Mouse (Mus musculus): Measurements from ENCODE around the gene Cdc42ep3.

Gene Cdc42ep3

GRCm38 (mm10) chr17:79353446-79354173 lies 1.3 kb downstream of the Cdc42ep3 start:
- Histone ChIP-seq H3K36me3 (ENCODE audit: control insufficient read depth, insufficient read depth, low read length, poor library complexity, severe bottlenecking) (no peaks in the 10 kb centered on the region), H3K27me3 (ENCODE audit: control insufficient read depth, insufficient read depth, low read length, poor library complexity, severe bottlenecking) (0 out of 2 replicates have a peak, but pooled peaks cover 2% of the 10 kb centered on the region)
- peak; percentile 6 for DNase-seq (ENCODE audit: low read depth, low spot score)

GRCm38 (mm10) chr17:79350751-79351191 lies 4.1 kb downstream of the Cdc42ep3 start:
- Histone ChIP-seq H3K36me3 (ENCODE audit: control insufficient read depth, insufficient read depth, low read length, poor library complexity, severe bottlenecking) (no peaks in the 10 kb centered on the region), H3K27me3 (ENCODE audit: control insufficient read depth, insufficient read depth, low read length, poor library complexity, severe bottlenecking) (no peaks in the 10 kb centered on the region)
- no peak for DNase-seq (ENCODE audit: low read depth, low spot score)

GRCm38 (mm10) chr17:79349371-79349770 lies 5.5 kb downstream of the Cdc42ep3 start:
- no peaks in the 10 kb centered on the region for H3K36me3 ChIP-seq (ENCODE audit: control insufficient read depth, insufficient read depth, low read length, poor library complexity, severe bottlenecking)
- no peak for DNase-seq (ENCODE audit: low read depth, low spot score)
- H3K27me3 ChIP-seq (ENCODE audit: control insufficient read depth, insufficient read depth, low read length, poor library complexity, severe bottlenecking): no peaks in the 10 kb centered on the region

- Histone ChIP-seq H3K36me3 (ENCODE audit: control insufficient read depth, insufficient read depth, low read length, poor library complexity, severe bottlenecking) (no peaks in the 10 kb centered on the region), H3K27me3 (ENCODE audit: control insufficient read depth, insufficient read depth, low read length, poor library complexity, severe bottlenecking) (no peaks in the 10 kb centered on the region)
- DNase-seq (ENCODE audit: low read depth, low spot score): peak; percentile 29
Observed at GRCm38 (mm10) chr17:79347920-79348589, 6.8 kb downstream of the Cdc42ep3 start.

- no peaks in the 10 kb centered on the region for H3K36me3 ChIP-seq (ENCODE audit: control insufficient read depth, insufficient read depth, low read length, poor library complexity, severe bottlenecking)
- no peak for DNase-seq (ENCODE audit: low read depth, low spot score)
Observed at GRCm38 (mm10) chr17:79347291-79347690, 7.6 kb downstream of the Cdc42ep3 start.

GRCm38 (mm10) chr17:79345001-79345709 lies 9.7 kb downstream of the Cdc42ep3 start:
- H3K36me3 ChIP-seq (ENCODE audit: control insufficient read depth, insufficient read depth, low read length, poor library complexity, severe bottlenecking): 0 out of 2 replicates have a peak, but pooled peaks cover 2% of the 10 kb centered on the region
- no peaks in the 10 kb centered on the region for H3K27me3 ChIP-seq (ENCODE audit: control insufficient read depth, insufficient read depth, low read length, poor library complexity, severe bottlenecking)
- DNase-seq (ENCODE audit: low read depth, low spot score): no peak

More at GRCm38 (mm10) chr17:79347291-79347690, 7.6 kb downstream of the Cdc42ep3 start:
- no peaks in the 10 kb centered on the region for H3K27me3 ChIP-seq (ENCODE audit: control insufficient read depth, insufficient read depth, low read length, poor library complexity, severe bottlenecking)

GRCm38 (mm10) chr17:79343334-79343946 lies 11.5 kb downstream of the Cdc42ep3 start:
- Histone ChIP-seq H3K36me3 (ENCODE audit: control insufficient read depth, insufficient read depth, low read length, poor library complexity, severe bottlenecking) (0 out of 2 replicates have a peak, but pooled peaks cover 3% of the 10 kb centered on the region), H3K27me3 (ENCODE audit: control insufficient read depth, insufficient read depth, low read length, poor library complexity, severe bottlenecking) (no peaks in the 10 kb centered on the region)
- no peak for DNase-seq (ENCODE audit: low read depth, low spot score)

- Histone ChIP-seq H3K36me3 (ENCODE audit: control insufficient read depth, insufficient read depth, low read length, poor library complexity, severe bottlenecking) (0 out of 2 replicates have a peak, but pooled peaks cover 3% of the 10 kb centered on the region), H3K27me3 (ENCODE audit: control insufficient read depth, insufficient read depth, low read length, poor library complexity, severe bottlenecking) (no peaks in the 10 kb centered on the region)
- no peak for DNase-seq (ENCODE audit: low read depth, low spot score)
Observed at GRCm38 (mm10) chr17:79342639-79343333, 12.1 kb downstream of the Cdc42ep3 start.

GRCm38 (mm10) chr17:79341946-79342470 lies 12.9 kb downstream of the Cdc42ep3 start:
- no peak for DNase-seq (ENCODE audit: low read depth, low spot score)
- H3K36me3 ChIP-seq (ENCODE audit: control insufficient read depth, insufficient read depth, low read length, poor library complexity, severe bottlenecking): 0 out of 2 replicates have a peak, but pooled peaks cover 3% of the 10 kb centered on the region

GRCm38 (mm10) chr17:79337494-79337893 lies 17.4 kb downstream of the Cdc42ep3 start:
- Histone ChIP-seq H3K27me3 (ENCODE audit: control insufficient read depth, insufficient read depth, low read length, poor library complexity, severe bottlenecking) (no peaks in the 10 kb centered on the region), H3K36me3 (ENCODE audit: control insufficient read depth, insufficient read depth, low read length, poor library complexity, severe bottlenecking) (0 out of 2 replicates have a peak, but pooled peaks cover 5% of the 10 kb centered on the region)
- DNase-seq (ENCODE audit: low read depth, low spot score): no peak

More at GRCm38 (mm10) chr17:79341946-79342470, 12.9 kb downstream of the Cdc42ep3 start:
- H3K27me3 ChIP-seq (ENCODE audit: control insufficient read depth, insufficient read depth, low read length, poor library complexity, severe bottlenecking): no peaks in the 10 kb centered on the region

- no peak for DNase-seq (ENCODE audit: low read depth, low spot score)
- H3K27me3 ChIP-seq (ENCODE audit: control insufficient read depth, insufficient read depth, low read length, poor library complexity, severe bottlenecking): no peaks in the 10 kb centered on the region
- 0 out of 2 replicates have a peak, but pooled peaks cover 2% of the 10 kb centered on the region for H3K36me3 ChIP-seq (ENCODE audit: control insufficient read depth, insufficient read depth, low read length, poor library complexity, severe bottlenecking)
Observed at GRCm38 (mm10) chr17:79334701-79335100, 20.2 kb downstream of the Cdc42ep3 start.

GRCm38 (mm10) chr17:79333650-79334049 lies 21.2 kb downstream of the Cdc42ep3 start:
- Histone ChIP-seq H3K27me3 (ENCODE audit: control insufficient read depth, insufficient read depth, low read length, poor library complexity, severe bottlenecking) (no peaks in the 10 kb centered on the region), H3K36me3 (ENCODE audit: control insufficient read depth, insufficient read depth, low read length, poor library complexity, severe bottlenecking) (0 out of 2 replicates have a peak, but pooled peaks cover 2% of the 10 kb centered on the region)
- DNase-seq (ENCODE audit: low read depth, low spot score): no peak

GRCm38 (mm10) chr17:79332864-79333263 lies 22.0 kb downstream of the Cdc42ep3 start:
- H3K36me3 ChIP-seq (ENCODE audit: control insufficient read depth, insufficient read depth, low read length, poor library complexity, severe bottlenecking): 0 out of 2 replicates have a peak, but pooled peaks cover 2% of the 10 kb centered on the region

More at GRCm38 (mm10) chr17:79332864-79333263, 22.0 kb downstream of the Cdc42ep3 start:
- H3K27me3 ChIP-seq (ENCODE audit: control insufficient read depth, insufficient read depth, low read length, poor library complexity, severe bottlenecking): no peaks in the 10 kb centered on the region
- DNase-seq (ENCODE audit: low read depth, low spot score): no peak
